Mouse (Mus musculus) lung, adult 2 months (tissue): ENCODE results near the gene Spata2.

Experiments used
- CTCF ChIP-seq: fragments of 200-500 bp; IDR thresholded peaks from 2 replicates; pipeline ENCODE4 v1.5.1; 2011; ENCODE audit warnings: mild to moderate bottlenecking, low read length, control low read depth; ENCODE audit not compliant: insufficient read depth
- POLR2A ChIP-seq: fragments of 200-500 bp; IDR thresholded peaks from 2 replicates; pipeline ENCODE4 v1.6.1; 2011; ENCODE audit warnings: low read depth, mild to moderate bottlenecking, control low read depth, low read length, borderline replicate concordance; ENCODE audit errors: extremely low read depth

DNA sequence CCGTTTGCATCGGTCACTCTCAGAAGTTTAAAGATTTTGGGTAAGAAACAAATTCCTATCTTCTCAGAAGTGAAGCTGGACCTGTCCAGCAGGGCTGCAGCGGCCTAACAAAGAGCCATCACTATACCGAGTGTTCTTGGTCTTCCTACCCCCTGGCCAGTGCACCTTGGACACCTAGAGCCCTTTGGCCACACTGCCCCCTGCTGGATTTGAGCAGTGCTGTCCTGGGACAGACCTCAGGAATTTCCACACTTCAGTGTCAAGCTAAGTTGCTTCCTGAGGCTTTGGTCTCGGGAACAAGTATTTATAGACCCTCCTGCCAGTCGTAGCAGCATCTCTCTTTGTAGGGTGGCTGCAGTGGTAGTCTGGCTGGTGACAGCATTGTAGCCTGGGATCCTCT is 29.7 kb downstream of the Spata2 start:
- peak; percentile 89 for TF ChIP-seq CTCF
- no peak for TF ChIP-seq POLR2A
